ENCODE assay signal across 9 mouse cellular contexts in genomic region chr2:24852408-24852807, GRCm38 (mm10).
DNase-seq lines count a peak whose midpoint lies in the region; ATAC-seq lines count a peak whose summit lies in the region.
"Had no signal": no experiment of that assay in that cellular context is flagged by ENCODE, and none has a peak within 500 bp of the region (broad histone marks: within the 10 kb centered on the region; RNA-seq: fewer than 3 reads in every experiment).

No protein-coding gene starts in this region.

- H3K27ac ChIP-seq in midbrain, embryonic 15.5 days = peak overlapping the region; percentile 13; the same call in 1 of the 2 replicates
- H3K27ac ChIP-seq in midbrain, embryonic 16.5 days (ENCODE audit: low read length) = no peak overlapping the region
- H3K27ac ChIP-seq: neural tube, embryonic 13.5 days had no signal

- no peaks in the 10 kb centered on the region for H3K4me1 ChIP-seq in midbrain, embryonic 15.5 days
- H3K4me1 ChIP-seq in midbrain, embryonic 16.5 days (ENCODE audit: control insufficient read depth, insufficient read depth, low read length) = no peaks in the 10 kb centered on the region
- H3K4me1 ChIP-seq: neural tube, embryonic 13.5 days had no signal

- H3K36me3 ChIP-seq in midbrain, embryonic 15.5 days (replicated peaks) = peaks cover 32% of the 10 kb centered on the region
- peaks cover 21% of the 10 kb centered on the region for H3K36me3 ChIP-seq in midbrain, embryonic 16.5 days (ENCODE audit: control insufficient read depth, insufficient read depth, low read length)

- WGBS in midbrain, embryonic 15.5 days = 69% methylated on average over 5 of the region's 5 CpGs
- 73% methylated on average over 5 of the region's 5 CpGs for WGBS in midbrain, embryonic 16.5 days

- peak; percentile 22 for DNase-seq in gastrocnemius, adult 18-20 months (ENCODE audit: low spot score)
- no peak for DNase-seq in gastrocnemius, postnatal 4 days (ENCODE audit: low spot score in 2 of 2)
- peak; percentile 57 for DNase-seq in naive thymus-derived CD4-positive, alpha-beta T cell, adult 2 months (ENCODE audit: low read depth)
- DNase-seq in frontal cortex, postnatal 25 days (ENCODE audit: low spot score in 2 of 2) = no peak
- DNase-seq in adrenal gland, postnatal 25 days = no peak

- no peaks in the 10 kb centered on the region for H3K27me3 ChIP-seq in midbrain, embryonic 15.5 days (replicated peaks)
- no peaks in the 10 kb centered on the region for H3K27me3 ChIP-seq in midbrain, embryonic 16.5 days (ENCODE audit: control insufficient read depth, insufficient read depth, low read depth, low read length)
- H3K27me3 ChIP-seq: neural tube, embryonic 13.5 days had no signal

- no peaks in the 10 kb centered on the region for H3K9me3 ChIP-seq in midbrain, embryonic 15.5 days
- no peaks in the 10 kb centered on the region for H3K9me3 ChIP-seq in midbrain, embryonic 16.5 days (replicated peaks; ENCODE audit: control insufficient read depth, low read length, poor library complexity, severe bottlenecking)
- H3K9me3 ChIP-seq: neural tube, embryonic 13.5 days had no signal

- no peak overlapping the region for H3K4me3 ChIP-seq in midbrain, embryonic 15.5 days
- no peak overlapping the region for H3K4me3 ChIP-seq in midbrain, embryonic 16.5 days (ENCODE audit: low read depth, low read length)
- H3K4me3 ChIP-seq: neural tube, embryonic 13.5 days had no signal

- peak; percentile 66 for ATAC-seq in midbrain, embryonic 15.5 days (replicated peaks)
- ATAC-seq in midbrain, embryonic 16.5 days = no peak
- ATAC-seq in common myeloid progenitor, adult 5-6 weeks (replicated peaks; ENCODE audit: low read depth, poor library complexity, severe bottlenecking) = peak; percentile 60; the same call in 1 of the 2 replicates

- H3K9ac ChIP-seq in midbrain, embryonic 15.5 days = no peak overlapping the region
- no peak overlapping the region for H3K9ac ChIP-seq in midbrain, embryonic 16.5 days (ENCODE audit: low read depth, low read length)
- H3K9ac ChIP-seq: neural tube, embryonic 13.5 days had no signal

- no peak overlapping the region for H3K4me2 ChIP-seq in midbrain, embryonic 15.5 days
- H3K4me2 ChIP-seq in midbrain, embryonic 16.5 days (ENCODE audit: low read length) = no peak overlapping the region
- H3K4me2 ChIP-seq: neural tube, embryonic 13.5 days had no signal

Comparison
In these comparisons a context has a peak if more than half of its experiments do, and no peak if none do; other contexts are left out.
1. DNase-seq: peak in gastrocnemius, adult 18-20 months (single experiment) and naive thymus-derived CD4-positive, alpha-beta T cell, adult 2 months (single experiment); none in gastrocnemius, postnatal 4 days (0 of 2), frontal cortex, postnatal 25 days (0 of 2) and adrenal gland, postnatal 25 days (single experiment).